Mouse (Mus musculus): ENCODE results near the gene Lrig1.

DNA sequence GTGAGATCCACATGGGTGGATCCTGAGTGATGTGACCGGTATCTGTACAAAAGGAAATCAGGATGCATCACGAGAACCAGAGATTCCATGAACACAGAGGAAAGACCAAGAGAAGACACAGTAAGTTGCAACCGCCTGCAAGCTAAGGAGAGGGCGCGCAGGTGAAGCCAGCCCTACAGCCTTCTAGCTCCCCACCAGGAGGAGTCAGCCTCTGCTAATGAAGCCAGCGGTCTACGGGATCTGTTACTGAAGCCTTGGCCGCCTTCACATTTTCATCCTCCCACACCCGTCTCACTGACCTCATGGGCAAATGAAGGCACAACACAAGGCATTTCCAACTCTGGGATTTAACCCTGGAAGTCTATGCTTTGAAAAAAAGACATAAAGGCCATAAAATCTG, 38.0 kb downstream of the Lrig1 start:
- TF ChIP-seq CTCF (IDR thresholded peaks at IDR 0.05; ENCODE audit: low read depth, low read length) (no peak), POLR2A (IDR thresholded peaks at IDR 0.05; ENCODE audit: borderline replicate concordance, low read depth, low read length) (no peak)

Measured in bone marrow macrophage, adult 2 months (primary cell).